Mouse (Mus musculus) kidney, postnatal 0 days (tissue): ENCODE data around the gene Numb. TPM values are rescaled to one million over a fixed set of nuclear protein-coding genes. Genes with fewer than 3 reads are reported as not detected.

Experiments
- ATAC-seq: fragments of 200-750 bp; cut with Nextera tagmentation; replicated peaks from 2 replicates; pipeline ENCODE4 v1.8.0; 2017; ENCODE audit warnings: low read depth, moderate number of reproducible peaks, moderate TSS enrichment, moderate library complexity; ENCODE audit not compliant: low FRiP score
- DNase-seq: peaks from one replicate; pipeline ENCODE4 v3.0.0-alpha.2; 2016; ENCODE audit warnings: low spot score
- H3K27ac ChIP-seq: fragments of 300-500 bp; sonication (generic); 2 replicates; pipeline ENCODE4 v1.5.1; 2014; ENCODE audit warnings: mild to moderate bottlenecking
- H3K27me3 ChIP-seq: fragments of 300-500 bp; sonication (generic); 2 replicates; pipeline ENCODE4 v1.6.1; 2014; ENCODE audit warnings: low read length, mixed read lengths; ENCODE audit not compliant: insufficient read depth
- H3K36me3 ChIP-seq: fragments of 300-500 bp; sonication (generic); 2 replicates; pipeline ENCODE4 v1.6.1; 2014; ENCODE audit warnings: low read length, mixed read lengths; ENCODE audit not compliant: insufficient read depth
- H3K4me1 ChIP-seq: fragments of 300-500 bp; sonication (generic); replicated peaks from 2 replicates; pipeline ENCODE4 v1.6.1; 2014; ENCODE audit warnings: antibody characterized with exemption, low read length, mixed read lengths; ENCODE audit not compliant: insufficient read depth
- H3K4me2 ChIP-seq: fragments of 300-500 bp; sonication (generic); 2 replicates; pipeline ENCODE4 v1.6.1; 2014; ENCODE audit warnings: mild to moderate bottlenecking, low read length, moderate library complexity, mixed read lengths
- H3K4me3 ChIP-seq: fragments of 300-500 bp; sonication (generic); replicated peaks from 2 replicates; pipeline ENCODE4 v1.5.1; 2014; ENCODE audit warnings: low read depth, low read length
- H3K9ac ChIP-seq: fragments of 300-500 bp; sonication (generic); 2 replicates; pipeline ENCODE4 v1.6.1; 2014; ENCODE audit warnings: low read depth, low read length
- H3K9me3 ChIP-seq: fragments of 300-500 bp; sonication (generic); replicated peaks from 2 replicates; pipeline ENCODE4 v1.6.1; 2016; ENCODE audit warnings: low read length, inconsistent platforms, mixed read lengths
- CTCF ChIP-seq: IDR thresholded peaks from 2 replicates; pipeline ENCODE4 v1.5.1; 2016; ENCODE audit warnings: antibody characterized with exemption, low read depth, mild to moderate bottlenecking, moderate library complexity
- WGBS: fragments of 180-500 bp; shearing (Covaris S2); extraction: QIAGEN DNeasy Blood & Tissue Kit; methylation state at CpG from one replicate; pipeline ENCODE4 v1.1.7; 2014; 5-methylcytosine and 5-hydroxymethylcytosine counted together
- polyA plus RNA-seq: library from polyadenylated mRNA; unstranded; fragments of >200 nt; fragmentation: Nextera tagmentation; extraction: Ambion mirVana; gene quantifications from 2 replicates; pipeline ENCODE4 v1.2.1, GENCODE M21; 2015

Numb gene
- 28.7 and 31.5 TPM in 2 replicates for polyA plus RNA-seq

- Histone ChIP-seq H3K27me3 (no peaks in the 10 kb centered on the region), H3K4me1 (0 out of 2 replicates have a peak, but pooled peaks cover 2% of the 10 kb centered on the region), H3K4me3 (peak within 1 kb of the TSS; percentile 86), H3K36me3 (no peaks in the 10 kb centered on the region), H3K27ac (peak within 1 kb of the TSS; percentile 94), H3K9me3 (no peaks in the 10 kb centered on the region), H3K9ac (peak within 1 kb of the TSS; percentile 93), H3K4me2 (peak within 1 kb of the TSS; percentile 92)
- no peak for TF ChIP-seq CTCF
- under 1% methylated on average over 59 of the region's 63 CpGs for WGBS
- peak; percentile 100 for DNase-seq
- ATAC-seq = peak; percentile 100
Observed at GRCm38 (mm10) chr12:83921535-83922381, at the start of gene Numb. Gene Numb, minus strand, starts transcription at chr12:83921934.

GRCm38 (mm10) chr12:83965235-83965634 is 43.5 kb upstream of the Numb start:
- Histone ChIP-seq H3K4me1 (no peaks in the 10 kb centered on the region), H3K27ac (no peak overlapping the region), H3K4me3 (no peak overlapping the region), H3K36me3 (no peaks in the 10 kb centered on the region), H3K9ac (no peak overlapping the region), H3K9me3 (no peaks in the 10 kb centered on the region), H3K4me2 (no peak overlapping the region), H3K27me3 (no peaks in the 10 kb centered on the region)
- ATAC-seq (no peak), DNase-seq (no peak)
- 91% methylated on average over 6 of the region's 7 CpGs for WGBS
- TF ChIP-seq CTCF = no peak

GRCm38 (mm10) chr12:83958278-83958677 is 36.5 kb upstream of the Numb start:
- H3K4me2 ChIP-seq = no peak overlapping the region
- H3K36me3 ChIP-seq = no peaks in the 10 kb centered on the region
- H3K4me3 ChIP-seq = no peak overlapping the region
- peaks cover 4% of the 10 kb centered on the region for H3K4me1 ChIP-seq
- ATAC-seq = no peak
- H3K9ac ChIP-seq = no peak overlapping the region
- no peaks in the 10 kb centered on the region for H3K27me3 ChIP-seq
- TF ChIP-seq CTCF = no peak
- no peak overlapping the region for H3K27ac ChIP-seq
- 87% methylated on average over 9 of the region's 9 CpGs for WGBS
- DNase-seq = no peak
- no peaks in the 10 kb centered on the region for H3K9me3 ChIP-seq

GRCm38 (mm10) chr12:83951711-83952575 is 30.2 kb upstream of the Numb start:
- Histone ChIP-seq H3K4me3 (peak overlapping the region; percentile 59), H3K9me3 (no peaks in the 10 kb centered on the region), H3K36me3 (no peaks in the 10 kb centered on the region), H3K4me1 (peaks cover 13% of the 10 kb centered on the region), H3K27ac (no peak overlapping the region), H3K4me2 (peak overlapping the region; percentile 86), H3K27me3 (no peaks in the 10 kb centered on the region), H3K9ac (peak overlapping the region; percentile 68; the same call in 1 of the 2 replicates)
- 50% methylated on average over 32 of the region's 32 CpGs for WGBS
- DNase-seq (no peak), ATAC-seq (no peak)
- no peak for TF ChIP-seq CTCF

GRCm38 (mm10) chr12:83950840-83951701 is 29.3 kb upstream of the Numb start:
- Histone ChIP-seq H3K9me3 (no peaks in the 10 kb centered on the region), H3K27me3 (no peaks in the 10 kb centered on the region), H3K4me1 (peaks cover 13% of the 10 kb centered on the region), H3K4me3 (peak overlapping the region; percentile 59), H3K4me2 (peak overlapping the region; percentile 86), H3K9ac (peak overlapping the region; percentile 68), H3K36me3 (no peaks in the 10 kb centered on the region), H3K27ac (peak overlapping the region; percentile 72)
- no peak for TF ChIP-seq CTCF
- DNase-seq (peak; percentile 47), ATAC-seq (peak; percentile 56)
- under 1% methylated on average over 107 of the region's 116 CpGs for WGBS
